ENCODE assay signal across 19 mouse cellular contexts in the genomic region with DNA sequence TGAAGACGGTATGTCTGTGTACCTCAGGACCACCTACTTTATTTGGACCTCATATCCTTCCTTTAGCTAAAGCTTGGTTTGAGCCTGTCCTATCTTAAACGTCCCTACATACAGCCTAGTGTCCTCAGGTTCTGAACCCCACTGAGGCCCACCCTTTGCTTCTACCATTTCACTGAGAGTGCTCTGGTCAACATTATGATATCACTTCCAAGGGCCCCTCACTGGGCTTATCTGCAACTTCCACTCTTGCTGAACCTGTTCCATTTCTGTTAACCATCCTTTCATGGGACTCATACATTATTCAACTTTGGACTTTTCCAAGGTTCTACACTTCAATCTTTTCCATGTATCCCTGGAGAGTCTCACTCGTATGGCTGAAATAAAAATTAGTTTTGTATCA. TPM values are rescaled to one million over a fixed set of nuclear protein-coding genes. Genes with fewer than 3 reads are reported as not detected.
DNase-seq lines count a peak whose midpoint lies in the region; ATAC-seq and TF ChIP-seq lines count a peak whose summit lies in the region.
"Had no signal": no experiment of that assay in that cellular context is flagged by ENCODE, and none has a peak within 500 bp of the region (broad histone marks: within the 10 kb centered on the region; RNA-seq: fewer than 3 reads in every experiment).

No protein-coding gene starts in this region.

- TF ChIP-seq EP300 in stomach, postnatal 0 days (optimal IDR thresholded peaks at IDR 0.05) = no peak

- H3K9me3 ChIP-seq in heart, embryonic 10.5 days = no peaks in the 10 kb centered on the region
- H3K9me3 ChIP-seq in stomach, embryonic 15.5 days = no peaks in the 10 kb centered on the region
- no peaks in the 10 kb centered on the region for H3K9me3 ChIP-seq in stomach, postnatal 0 days (ENCODE audit: control insufficient read depth, low read length)
- H3K9me3 ChIP-seq in liver, embryonic 11.5 days (ENCODE audit: control insufficient read depth, low read length) = no peaks in the 10 kb centered on the region
- no peaks in the 10 kb centered on the region for H3K9me3 ChIP-seq in hindbrain, embryonic 12.5 days (replicated peaks)
- H3K9me3 ChIP-seq: embryonic facial prominence, embryonic 12.5 days; forebrain, embryonic 15.5 days; hindbrain, embryonic 13.5 days had no signal

- H3K4me1 ChIP-seq in heart, embryonic 10.5 days = peaks cover 12% of the 10 kb centered on the region
- 0 out of 2 replicates have a peak, but pooled peaks cover 6% of the 10 kb centered on the region for H3K4me1 ChIP-seq in stomach, embryonic 15.5 days
- H3K4me1 ChIP-seq in stomach, postnatal 0 days (replicated peaks; ENCODE audit: control insufficient read depth, insufficient read depth) = no peaks in the 10 kb centered on the region
- peaks cover 10% of the 10 kb centered on the region for H3K4me1 ChIP-seq in liver, embryonic 11.5 days (replicated peaks; ENCODE audit: control insufficient read depth, insufficient read depth, low read length)
- no peaks in the 10 kb centered on the region for H3K4me1 ChIP-seq in hindbrain, embryonic 12.5 days
- H3K4me1 ChIP-seq: embryonic facial prominence, embryonic 12.5 days; hindbrain, embryonic 13.5 days had no signal

- no peaks in the 10 kb centered on the region for H3K27me3 ChIP-seq in heart, embryonic 10.5 days (ENCODE audit: insufficient read depth, poor library complexity, severe bottlenecking)
- H3K27me3 ChIP-seq in stomach, embryonic 15.5 days (replicated peaks) = no peaks in the 10 kb centered on the region
- H3K27me3 ChIP-seq in stomach, postnatal 0 days (ENCODE audit: control insufficient read depth, insufficient read depth, low read length) = no peaks in the 10 kb centered on the region
- no peaks in the 10 kb centered on the region for H3K27me3 ChIP-seq in liver, embryonic 11.5 days (replicated peaks; ENCODE audit: control insufficient read depth, insufficient read depth, low read length)
- no peaks in the 10 kb centered on the region for H3K27me3 ChIP-seq in hindbrain, embryonic 12.5 days
- H3K27me3 ChIP-seq: CH12.LX; embryonic facial prominence, embryonic 12.5 days; forebrain, embryonic 15.5 days; hindbrain, embryonic 13.5 days; megakaryocyte, embryonic 14.5 days had no signal

- H3K4me2 ChIP-seq in stomach, embryonic 15.5 days = no peak overlapping the region
- H3K4me2 ChIP-seq in stomach, postnatal 0 days (replicated peaks; ENCODE audit: low read depth) = no peak overlapping the region
- H3K4me2 ChIP-seq in liver, embryonic 11.5 days = peak overlapping the region; percentile 43
- H3K4me2 ChIP-seq in hindbrain, embryonic 12.5 days (replicated peaks) = no peak overlapping the region
- H3K4me2 ChIP-seq: embryonic facial prominence, embryonic 12.5 days; forebrain, embryonic 15.5 days; hindbrain, embryonic 13.5 days had no signal

- no peak for DNase-seq in heart, embryonic 10.5 days (ENCODE audit: low spot score)
- no peak for DNase-seq in heart, adult 9 months (ENCODE audit: low spot score in 2 of 2)
- no peak for DNase-seq in stomach, postnatal 0 days (ENCODE audit: low spot score)
- DNase-seq in liver, embryonic 11.5 days (ENCODE audit: low spot score) = no peak
- DNase-seq in ovary, postnatal 10 days (ENCODE audit: low spot score) = no peak
- DNase-seq: cerebellum, adult 9-11 months; gastrocnemius, postnatal 25 days; kidney, postnatal 36 days; left cerebral cortex, postnatal 4 days; midbrain, embryonic 14.5 days; thymus, adult 2 months had no signal

- peak; percentile 50; the same call in 1 of the 2 replicates for ATAC-seq in stomach, embryonic 15.5 days (ENCODE audit: insufficient read depth, low FRiP score, low read depth)
- ATAC-seq in stomach, postnatal 0 days (ENCODE audit: low FRiP score, low TSS enrichment) = no peak
- ATAC-seq in liver, embryonic 11.5 days (replicated peaks; ENCODE audit: low FRiP score) = peak; percentile 90
- ATAC-seq in hindbrain, embryonic 12.5 days (ENCODE audit: low FRiP score) = no peak
- ATAC-seq: forebrain, embryonic 15.5 days; inflammation-experienced regulatory T-cells, adult 6 months had no signal

- 64% methylated on average over 3 of the region's 3 CpGs for WGBS in heart, embryonic 10.5 days
- WGBS in stomach, embryonic 15.5 days = 74% methylated on average over 3 of the region's 3 CpGs
- 69% methylated on average over 3 of the region's 3 CpGs for WGBS in stomach, postnatal 0 days
- 50% methylated on average over 3 of the region's 3 CpGs for WGBS in liver, embryonic 11.5 days
- WGBS in hindbrain, embryonic 12.5 days = 88% methylated on average over 3 of the region's 3 CpGs

- H3K9ac ChIP-seq in stomach, embryonic 15.5 days = no peak overlapping the region
- H3K9ac ChIP-seq in stomach, postnatal 0 days (ENCODE audit: low read length) = no peak overlapping the region
- no peak overlapping the region for H3K9ac ChIP-seq in liver, embryonic 11.5 days (ENCODE audit: low read depth, low read length)
- no peak overlapping the region for H3K9ac ChIP-seq in hindbrain, embryonic 12.5 days
- H3K9ac ChIP-seq: embryonic facial prominence, embryonic 12.5 days; forebrain, embryonic 15.5 days; hindbrain, embryonic 13.5 days had no signal

- H3K4me3 ChIP-seq in heart, embryonic 10.5 days = no peak overlapping the region
- H3K4me3 ChIP-seq in stomach, embryonic 15.5 days (replicated peaks) = no peak overlapping the region
- H3K4me3 ChIP-seq in stomach, postnatal 0 days (ENCODE audit: low read depth, low read length) = no peak overlapping the region
- no peak overlapping the region for H3K4me3 ChIP-seq in liver, embryonic 11.5 days (ENCODE audit: low read depth, low read length)
- H3K4me3 ChIP-seq in hindbrain, embryonic 12.5 days = no peak overlapping the region
- H3K4me3 ChIP-seq: embryonic facial prominence, embryonic 12.5 days; forebrain, embryonic 15.5 days; hindbrain, embryonic 13.5 days; megakaryocyte, embryonic 14.5 days had no signal

- TF ChIP-seq CTCF in stomach, postnatal 0 days (IDR thresholded peaks at IDR 0.05; ENCODE audit: low read depth) = no peak

- peak overlapping the region; percentile 71 for H3K27ac ChIP-seq in heart, embryonic 10.5 days
- no peak overlapping the region for H3K27ac ChIP-seq in stomach, embryonic 15.5 days
- no peak overlapping the region for H3K27ac ChIP-seq in stomach, postnatal 0 days (replicated peaks)
- H3K27ac ChIP-seq in liver, embryonic 11.5 days (ENCODE audit: low read depth, low read length) = peak overlapping the region; percentile 77
- H3K27ac ChIP-seq in hindbrain, embryonic 12.5 days = no peak overlapping the region
- H3K27ac ChIP-seq: embryonic facial prominence, embryonic 12.5 days; forebrain, embryonic 15.5 days; hindbrain, embryonic 13.5 days had no signal

- peaks cover 89% of the 10 kb centered on the region for H3K36me3 ChIP-seq in heart, embryonic 10.5 days
- H3K36me3 ChIP-seq in stomach, embryonic 15.5 days = peaks cover 40% of the 10 kb centered on the region
- H3K36me3 ChIP-seq in stomach, postnatal 0 days (ENCODE audit: control insufficient read depth, insufficient read depth, low read length) = peaks cover 29% of the 10 kb centered on the region
- peaks cover 21% of the 10 kb centered on the region for H3K36me3 ChIP-seq in liver, embryonic 11.5 days (ENCODE audit: control insufficient read depth, insufficient read depth, low read length)
- peaks cover 81% of the 10 kb centered on the region for H3K36me3 ChIP-seq in hindbrain, embryonic 12.5 days

RNA-seq across cellular contexts. Expression of gene Brd7, which starts 27.0 kb away (rescaled TPM):
- 56.8 and 65.1 TPM in 2 replicates for polyA plus RNA-seq in heart, embryonic 10.5 days (2016; fragmentation: Nextera tagmentation; extraction: Ambion mirVana)
- 60.0 and 61.3 TPM in 2 replicates for polyA plus RNA-seq in stomach, embryonic 15.5 days (2015; fragmentation: Nextera tagmentation; extraction: Ambion mirVana)
- polyA plus RNA-seq in stomach, postnatal 0 days (2015; fragmentation: Nextera tagmentation; extraction: Ambion mirVana) = 39.7 and 42.5 TPM in 2 replicates
- polyA plus RNA-seq in liver, embryonic 11.5 days (2014; fragmentation: Nextera tagmentation; extraction: Ambion mirVana) = 77.7 and 82.7 TPM in 2 replicates
- polyA plus RNA-seq in hindbrain, embryonic 12.5 days (2016; fragmentation: Nextera tagmentation; extraction: Ambion mirVana) = 92.0 and 99.1 TPM in 2 replicates

Comparison
In these comparisons a context has a peak if more than half of its experiments do, and no peak if none do; other contexts are left out.
1. ATAC-seq: peak in stomach, embryonic 15.5 days (single experiment) and liver, embryonic 11.5 days (single experiment); none in stomach, postnatal 0 days (single experiment) and hindbrain, embryonic 12.5 days (single experiment).
2. H3K27ac ChIP-seq: peak in heart, embryonic 10.5 days (single experiment) and liver, embryonic 11.5 days (single experiment); none in stomach, embryonic 15.5 days (single experiment), stomach, postnatal 0 days (single experiment) and hindbrain, embryonic 12.5 days (single experiment).